Mouse (Mus musculus) embryonic fibroblast, embryonic 13.5 days (primary cell): ENCODE data around the gene Gm1110. TPM values are rescaled to one million over a fixed set of nuclear protein-coding genes. Genes with fewer than 3 reads are reported as not detected.
"Not testable (repeated sequence)": the region's sequence is repeated elsewhere in the genome, so short reads cannot be mapped to it uniquely, and the experiment has no call there.

Experiments used
- H3K27ac ChIP-seq: 2 replicates; pipeline ENCODE4 v1.5.1; 2012; ENCODE audit warnings: low read length, control low read depth, inconsistent platforms; ENCODE audit not compliant: insufficient read depth
- H3K4me1 ChIP-seq: 2 replicates; pipeline ENCODE4 v1.6.1; 2011; ENCODE audit warnings: low read length; ENCODE audit not compliant: control insufficient read depth, insufficient read depth
- H3K4me3 ChIP-seq: 2 replicates; pipeline ENCODE4 v1.5.1; 2011; ENCODE audit warnings: mild to moderate bottlenecking, control low read depth, low read length; ENCODE audit not compliant: insufficient read depth
- CTCF ChIP-seq: IDR thresholded peaks from 2 replicates; pipeline ENCODE4 v1.5.1; 2011; ENCODE audit warnings: mild to moderate bottlenecking, control low read depth, low read length, moderate library complexity, borderline replicate concordance; ENCODE audit not compliant: insufficient read depth
- POLR2A ChIP-seq: IDR thresholded peaks from 2 replicates; pipeline ENCODE4 v1.6.1; 2011; ENCODE audit warnings: low read depth, mild to moderate bottlenecking, control low read depth, low read length, moderate library complexity
- polyA plus RNA-seq: library from polyadenylated mRNA; stranded (reverse); fragments of >200 nt; gene quantifications from 2 replicates; pipeline ENCODE4 v1.2.4, GENCODE M21; 2011; ENCODE audit warnings: low read depth; ENCODE audit not compliant: missing spikeins, insufficient read length

The Gm1110 gene
- not detected in 2 replicates for polyA plus RNA-seq

DNA sequence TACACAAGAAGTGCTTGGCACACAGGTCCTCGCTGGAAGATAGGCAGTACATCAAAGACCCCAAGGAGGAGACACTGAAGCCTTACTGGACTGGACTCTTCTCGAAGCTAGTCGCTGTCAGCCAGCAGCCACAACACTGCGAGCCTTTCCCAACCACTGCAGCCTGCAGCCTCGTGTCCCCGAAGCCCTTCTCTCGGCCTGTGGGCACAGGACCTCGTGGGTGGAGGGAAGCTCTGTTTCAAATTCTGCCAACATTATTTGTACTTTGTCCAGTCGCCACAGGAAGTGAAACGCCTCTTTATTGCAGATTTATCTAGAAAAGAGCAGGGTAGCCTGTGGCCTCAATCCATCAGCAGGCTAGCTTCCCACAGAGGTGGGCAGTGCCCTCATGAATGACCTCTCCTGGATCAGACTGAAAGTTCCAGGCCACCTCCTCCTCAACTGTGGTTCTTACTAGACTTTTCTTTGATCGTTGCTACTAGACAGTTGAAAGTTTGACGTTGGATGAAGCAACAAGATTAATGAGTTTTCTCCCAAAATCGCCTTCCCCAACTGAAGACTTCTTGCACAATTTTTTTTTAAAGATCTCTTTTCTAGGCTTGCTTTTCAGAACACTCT is at the start of gene Gm1110:
Gene Gm1110, minus strand, starts transcription at position 203 of the 618 bp plus-strand sequence.
- TF ChIP-seq CTCF (no peak), POLR2A (no peak)
- Histone ChIP-seq H3K27ac (no peak within 1 kb of the TSS), H3K4me1 (no peaks in the 10 kb centered on the region), H3K4me3 (no peak within 1 kb of the TSS)

DNA sequence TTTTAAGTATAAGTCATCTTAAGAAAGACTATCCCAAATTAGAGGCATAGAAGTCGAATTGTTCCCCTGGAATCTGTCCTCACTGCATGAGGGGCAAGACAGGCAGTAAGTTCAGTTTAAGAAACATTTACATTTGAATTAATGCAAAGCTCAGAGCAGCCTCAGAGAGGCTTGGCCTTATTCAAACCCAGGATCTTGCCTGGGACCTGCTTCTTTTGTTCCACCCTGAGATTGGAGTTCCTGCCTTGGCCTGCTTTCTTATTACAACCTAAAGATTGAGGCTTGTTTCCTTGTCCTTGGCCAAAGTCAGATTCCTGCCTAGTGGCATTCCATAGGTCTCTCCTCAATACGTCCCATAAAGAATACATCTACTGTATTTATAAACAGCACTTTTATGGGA is 24.9 kb upstream of the Gm1110 start:
- no peak overlapping the region for H3K4me3 ChIP-seq
- no peak overlapping the region for H3K27ac ChIP-seq
- no peaks in the 10 kb centered on the region for H3K4me1 ChIP-seq
- no peak for TF ChIP-seq CTCF
- TF ChIP-seq POLR2A, result no peak

DNA sequence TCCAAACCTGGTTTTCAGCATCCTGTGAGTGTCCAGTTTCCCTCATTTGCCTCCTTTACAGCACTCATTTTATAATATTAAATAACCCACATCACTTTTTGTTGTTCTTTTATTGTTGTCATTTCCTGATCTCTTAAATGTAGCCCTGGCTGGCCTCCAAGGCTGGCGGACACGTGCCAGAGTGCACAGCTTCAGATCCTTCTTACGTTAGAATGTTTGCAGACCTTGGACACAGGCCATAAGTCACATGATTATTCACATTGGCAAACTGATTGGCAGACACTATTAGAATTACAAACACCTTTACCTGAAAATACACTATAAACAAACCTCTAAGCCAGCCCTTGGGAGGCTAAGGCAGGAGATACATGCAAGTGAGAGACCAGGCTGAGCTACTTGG is 1.2 kb upstream of the Gm1110 start:
- Histone ChIP-seq H3K4me1 (no peaks in the 10 kb centered on the region), H3K4me3 (no peak overlapping the region), H3K27ac (no peak overlapping the region)
- no peak for TF ChIP-seq CTCF

DNA sequence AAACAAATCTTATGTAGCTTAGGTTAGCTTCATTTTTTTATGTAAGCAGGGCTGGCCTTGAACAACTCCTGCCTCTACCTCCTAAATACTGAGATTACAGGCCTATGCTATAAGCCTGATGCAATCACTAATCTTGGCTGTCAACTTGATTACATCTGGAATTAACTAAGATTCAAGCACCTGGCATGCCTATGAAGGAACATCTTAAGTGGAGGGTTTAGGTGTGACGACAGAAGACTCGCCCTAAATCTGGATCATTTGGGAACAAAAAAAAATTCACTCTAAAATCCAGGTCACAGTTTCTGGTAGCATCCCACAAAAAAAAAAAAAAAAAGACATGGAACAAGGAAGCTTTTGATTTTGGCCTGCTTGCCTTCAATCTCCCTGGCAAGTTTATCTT is 3.1 kb downstream of the Gm1110 start:
- no peak overlapping the region for H3K27ac ChIP-seq

DNA sequence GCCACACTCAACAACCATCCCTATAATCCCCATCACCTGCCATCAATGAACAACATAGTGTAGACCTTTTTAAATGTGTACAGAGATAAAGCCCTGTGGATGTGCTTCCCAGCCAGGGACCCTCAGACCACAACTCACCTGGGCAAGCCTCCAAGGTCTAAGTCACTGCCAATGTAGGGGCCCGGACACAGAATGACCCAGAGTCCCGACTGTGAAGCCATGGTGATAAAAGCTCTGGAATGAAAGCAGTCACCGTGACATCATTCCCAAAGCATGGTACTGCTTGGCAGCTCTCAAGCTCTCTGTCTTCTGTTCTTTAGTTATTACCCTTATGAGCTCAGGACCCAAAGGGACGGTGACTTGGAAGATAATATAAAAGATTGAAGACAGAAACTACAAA is 9.8 kb downstream of the Gm1110 start:
- no peak overlapping the region for H3K4me3 ChIP-seq
- TF ChIP-seq POLR2A (no peak), CTCF (no peak)
- no peak overlapping the region for H3K27ac ChIP-seq
- no peaks in the 10 kb centered on the region for H3K4me1 ChIP-seq

More for the DNA sequence above, 3.1 kb downstream of the Gm1110 start:
- Histone ChIP-seq H3K4me3 (no peak overlapping the region), H3K4me1 (no peaks in the 10 kb centered on the region)
- TF ChIP-seq CTCF (no peak), POLR2A (no peak)

DNA sequence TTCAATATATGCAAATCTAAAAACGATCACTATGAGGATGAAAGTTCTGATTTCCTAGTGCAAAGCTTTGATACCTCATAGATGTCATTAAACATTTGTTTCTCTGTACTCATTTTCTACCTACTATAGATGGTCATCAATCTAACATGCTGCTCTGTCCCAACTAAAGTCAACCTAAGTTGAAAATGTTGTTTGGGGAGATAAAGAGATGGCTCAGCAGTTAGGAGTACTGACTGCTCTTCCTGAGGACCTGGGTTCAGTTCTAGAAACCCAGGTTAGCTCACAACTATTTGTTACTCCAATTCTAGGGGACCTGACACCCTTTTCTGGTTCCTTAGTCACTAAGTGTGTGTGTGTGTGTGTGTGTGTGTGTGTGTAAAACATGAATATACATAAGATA is 11.7 kb downstream of the Gm1110 start:
- no peak overlapping the region for H3K27ac ChIP-seq
- no peak overlapping the region for H3K4me3 ChIP-seq
- H3K4me1 ChIP-seq, result no peaks in the 10 kb centered on the region
- TF ChIP-seq CTCF (no peak), POLR2A (no peak)

DNA sequence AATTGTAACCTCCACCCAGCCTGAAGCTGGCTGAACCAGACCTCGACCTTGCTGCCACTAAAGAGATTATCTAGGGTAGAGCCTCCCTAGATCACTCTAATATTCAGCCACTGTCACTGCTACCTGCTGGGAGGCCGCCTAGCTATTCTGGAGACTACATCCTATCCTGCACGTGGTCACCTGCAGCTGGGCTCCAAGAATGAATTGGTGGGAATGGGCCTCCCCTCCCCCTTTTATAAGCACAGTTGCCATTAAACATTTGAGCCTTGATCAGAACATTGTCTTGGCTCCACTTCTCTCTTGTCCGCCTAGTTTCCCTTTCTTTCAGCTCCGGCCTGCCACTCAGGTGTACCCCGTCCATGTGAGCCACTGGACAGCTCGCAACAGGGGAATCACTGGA is 53.1 kb downstream of the Gm1110 start:
- H3K4me3 ChIP-seq, H3K4me1 ChIP-seq, H3K27ac ChIP-seq: not testable (repeated sequence)

DNA sequence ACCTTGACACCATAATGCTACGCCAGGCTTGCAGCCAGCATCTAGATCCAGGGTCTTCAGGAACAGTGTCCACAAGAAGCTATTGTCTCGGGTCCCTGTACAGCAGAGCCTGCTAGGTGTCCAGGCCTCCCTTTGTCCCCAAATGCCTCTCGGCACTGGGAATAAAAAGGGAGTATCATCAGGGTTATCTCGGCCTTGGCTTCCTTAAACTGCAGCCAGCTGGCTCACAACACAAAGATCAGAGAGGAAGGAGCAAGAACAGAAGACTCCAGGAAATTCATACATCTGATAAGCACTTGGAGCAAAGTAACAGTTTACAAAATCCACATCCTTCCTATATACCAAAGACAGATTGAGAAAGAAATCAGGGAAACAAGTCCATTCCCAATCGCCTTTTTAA is 62.2 kb downstream of the Gm1110 start, which contains the start of gene Glb1l3:
Gene Glb1l3, minus strand, starts transcription at position 140 of the 400 bp plus-strand sequence.
- Histone ChIP-seq H3K27ac (no peak within 1 kb of the TSS), H3K4me1 (no peaks in the 10 kb centered on the region), H3K4me3 (no peak within 1 kb of the TSS)
- TF ChIP-seq CTCF (no peak), POLR2A (no peak)

DNA sequence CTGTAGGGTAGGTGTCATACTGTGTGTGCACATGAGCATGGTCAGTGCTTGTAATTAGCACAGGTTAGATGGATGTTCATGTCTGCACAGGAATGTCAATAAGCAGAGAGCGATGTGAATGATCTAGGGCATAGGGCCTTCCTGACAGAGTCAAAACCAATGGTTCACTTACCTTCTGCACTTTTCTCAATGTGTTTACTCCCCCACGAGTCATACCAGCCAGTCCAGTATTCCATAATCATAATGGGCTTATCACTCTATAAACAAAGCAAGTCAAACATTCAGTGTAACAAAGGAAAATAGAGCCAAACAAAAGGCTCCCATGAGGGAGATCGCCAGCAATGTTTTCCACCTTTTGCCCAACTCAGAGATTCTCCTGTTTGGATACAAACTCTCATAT is 91.8 kb downstream of the Gm1110 start:
- no peaks in the 10 kb centered on the region for H3K4me1 ChIP-seq
- H3K27ac ChIP-seq, result no peak overlapping the region
- H3K4me3 ChIP-seq, result no peak overlapping the region
- no peak for TF ChIP-seq CTCF
- TF ChIP-seq POLR2A, result no peak

Other genes starting within 250 kb of the Gm1110 start
- gene B3gat1, start 189.4 kb downstream of the Gm1110 start, polyA plus RNA-seq, result 1.5 TPM in 1 of 2 replicates, not detected in the other
- 0.35 TPM in 1 of 2 replicates, not detected in the other for gene Glb1l2, start 116.6 kb downstream of the Gm1110 start, polyA plus RNA-seq
- not detected in 2 replicates for gene Glb1l3, start 62.2 kb downstream of the Gm1110 start, polyA plus RNA-seq
- gene Acad8, start 76.5 kb upstream of the Gm1110 start, polyA plus RNA-seq, result 24.0 and 28.9 TPM in 2 replicates
- gene Thyn1, start 76.6 kb upstream of the Gm1110 start, polyA plus RNA-seq, result 158 and 161 TPM in 2 replicates
- 37.6 and 45.6 TPM in 2 replicates for gene Vps26b, start 107.0 kb upstream of the Gm1110 start, polyA plus RNA-seq
- 16.7 and 18.2 TPM in 2 replicates for gene Ncapd3, start 107.1 kb upstream of the Gm1110 start, polyA plus RNA-seq
- 45.6 and 50.3 TPM in 2 replicates for gene Jam3, start 232.3 kb upstream of the Gm1110 start, polyA plus RNA-seq